Comparison of ENCODE assay signal across 5 mouse cellular contexts in genomic region chr6:125600669-125601068, GRCm38 (mm10).
"Had no signal": no experiment of that assay in that cellular context is flagged by ENCODE, and none has a peak within 500 bp of the region (broad histone marks: within the 10 kb centered on the region; RNA-seq: fewer than 3 reads in every experiment).

No protein-coding gene starts in this region.

- H3K36me3 ChIP-seq: kidney, embryonic 15.5 days; limb, embryonic 13.5 days; liver, embryonic 13.5 days; midbrain, embryonic 12.5 days had no signal

- H3K27ac ChIP-seq: kidney, embryonic 15.5 days; limb, embryonic 13.5 days; liver, embryonic 13.5 days; midbrain, embryonic 12.5 days had no signal

- H3K4me2 ChIP-seq: kidney, embryonic 15.5 days; limb, embryonic 13.5 days; liver, embryonic 13.5 days; midbrain, embryonic 12.5 days had no signal

- H3K4me3 ChIP-seq: kidney, embryonic 15.5 days; limb, embryonic 13.5 days; liver, embryonic 13.5 days; midbrain, embryonic 12.5 days; myocyte had no signal

- H3K9me3 ChIP-seq: kidney, embryonic 15.5 days; limb, embryonic 13.5 days; liver, embryonic 13.5 days; midbrain, embryonic 12.5 days had no signal

- H3K9ac ChIP-seq: kidney, embryonic 15.5 days; liver, embryonic 13.5 days; midbrain, embryonic 12.5 days had no signal
